Comparison of ENCODE assay signal across 12 mouse cellular contexts in the genomic region with DNA sequence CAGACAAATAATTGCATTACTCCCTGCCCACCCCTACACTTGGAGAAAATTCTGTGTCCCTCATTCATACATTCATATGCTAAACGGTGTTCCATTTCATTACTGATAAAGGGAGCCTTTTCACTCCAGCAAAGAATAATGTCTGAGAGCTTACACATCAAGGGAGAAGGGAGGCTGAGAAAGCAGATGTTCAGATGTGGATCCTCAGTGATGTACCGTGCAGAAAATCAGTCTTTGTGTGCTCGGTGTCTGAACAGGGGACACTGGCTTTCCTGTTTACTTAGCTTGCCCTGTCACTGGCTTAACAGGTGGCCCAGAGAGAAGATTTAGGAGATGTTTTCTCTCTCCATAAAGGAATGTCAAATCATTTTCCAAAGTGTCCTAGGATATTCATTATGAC.
"Had no signal": no experiment of that assay in that cellular context is flagged by ENCODE, and none has a peak within 500 bp of the region (broad histone marks: within the 10 kb centered on the region; RNA-seq: fewer than 3 reads in every experiment).

No protein-coding gene starts in this region.

- ATAC-seq: liver, postnatal 0 days had no signal

- H3K4me3 ChIP-seq: left cerebral cortex, adult 2 months; liver, embryonic 13.5 days; lung, embryonic 15.5 days; megakaryocyte, embryonic 14.5 days had no signal

- H3K4me2 ChIP-seq: liver, embryonic 13.5 days; lung, embryonic 15.5 days had no signal

- H3K4me1 ChIP-seq: liver, embryonic 13.5 days; lung, embryonic 15.5 days; megakaryocyte, embryonic 14.5 days had no signal

- DNase-seq: kidney, adult 8-10 months; kidney, postnatal 25 days; liver; liver, embryonic 13.5 days; liver, postnatal 0 days; lung, postnatal 14 days; thymus, postnatal 4 days had no signal

- H3K9ac ChIP-seq: liver, embryonic 13.5 days; liver, postnatal 0 days; lung, embryonic 15.5 days had no signal

- H3K9me3 ChIP-seq: liver, embryonic 13.5 days; lung, embryonic 15.5 days; megakaryocyte, embryonic 14.5 days had no signal

- H3K36me3 ChIP-seq: liver, embryonic 13.5 days; lung, embryonic 15.5 days had no signal

- H3K27ac ChIP-seq: left cerebral cortex, adult 2 months; liver, embryonic 13.5 days; lung, embryonic 15.5 days; macrophage; stomach, postnatal 0 days had no signal

- H3K27me3 ChIP-seq: liver, embryonic 13.5 days; lung, embryonic 15.5 days; megakaryocyte, embryonic 14.5 days had no signal
